Mouse (Mus musculus): ENCODE data around the gene Hlx.

The Hlx gene

GRCm38 (mm10) chr1:184714515-184714914, 17.9 kb downstream of the Hlx start:
- no peak for DNase-seq (ENCODE audit: low read depth, low spot score)
- H3K36me3 ChIP-seq (ENCODE audit: control insufficient read depth, insufficient read depth, low read length, poor library complexity, severe bottlenecking): no peaks in the 10 kb centered on the region
- H3K27me3 ChIP-seq (ENCODE audit: control insufficient read depth, insufficient read depth, low read length, poor library complexity, severe bottlenecking): peaks cover 5% of the 10 kb centered on the region

- no peak for DNase-seq (ENCODE audit: low read depth, low spot score)
- H3K36me3 ChIP-seq (ENCODE audit: control insufficient read depth, insufficient read depth, low read length, poor library complexity, severe bottlenecking): no peaks in the 10 kb centered on the region
Measured at GRCm38 (mm10) chr1:184713716-184714115, 18.7 kb downstream of the Hlx start.

GRCm38 (mm10) chr1:184707532-184708248, 24.7 kb downstream of the Hlx start:
- DNase-seq (ENCODE audit: low read depth, low spot score): no peak
- no peaks in the 10 kb centered on the region for H3K36me3 ChIP-seq (ENCODE audit: control insufficient read depth, insufficient read depth, low read length, poor library complexity, severe bottlenecking)
- no peaks in the 10 kb centered on the region; the same call in 1 of the 2 replicates for H3K27me3 ChIP-seq (ENCODE audit: control insufficient read depth, insufficient read depth, low read length, poor library complexity, severe bottlenecking)

More at GRCm38 (mm10) chr1:184713716-184714115, 18.7 kb downstream of the Hlx start:
- peaks cover 5% of the 10 kb centered on the region for H3K27me3 ChIP-seq (ENCODE audit: control insufficient read depth, insufficient read depth, low read length, poor library complexity, severe bottlenecking)

GRCm38 (mm10) chr1:184704901-184705300, 27.5 kb downstream of the Hlx start:
- DNase-seq (ENCODE audit: low read depth, low spot score): no peak
- H3K27me3 ChIP-seq (ENCODE audit: control insufficient read depth, insufficient read depth, low read length, poor library complexity, severe bottlenecking): no peaks in the 10 kb centered on the region
- H3K36me3 ChIP-seq (ENCODE audit: control insufficient read depth, insufficient read depth, low read length, poor library complexity, severe bottlenecking): no peaks in the 10 kb centered on the region

GRCm38 (mm10) chr1:184699295-184699694, 33.1 kb downstream of the Hlx start:
- DNase-seq (ENCODE audit: low read depth, low spot score): no peak
- Histone ChIP-seq H3K27me3 (ENCODE audit: control insufficient read depth, insufficient read depth, low read length, poor library complexity, severe bottlenecking) (no peaks in the 10 kb centered on the region), H3K36me3 (ENCODE audit: control insufficient read depth, insufficient read depth, low read length, poor library complexity, severe bottlenecking) (no peaks in the 10 kb centered on the region)

GRCm38 (mm10) chr1:184695451-184695850, 37.0 kb downstream of the Hlx start:
- DNase-seq (ENCODE audit: low read depth, low spot score): no peak
- H3K36me3 ChIP-seq (ENCODE audit: control insufficient read depth, insufficient read depth, low read length, poor library complexity, severe bottlenecking): no peaks in the 10 kb centered on the region

GRCm38 (mm10) chr1:184692204-184692904, 40.1 kb downstream of the Hlx start:
- no peak for DNase-seq (ENCODE audit: low read depth, low spot score)
- H3K36me3 ChIP-seq (ENCODE audit: control insufficient read depth, insufficient read depth, low read length, poor library complexity, severe bottlenecking): no peaks in the 10 kb centered on the region
- no peaks in the 10 kb centered on the region for H3K27me3 ChIP-seq (ENCODE audit: control insufficient read depth, insufficient read depth, low read length, poor library complexity, severe bottlenecking)

More at GRCm38 (mm10) chr1:184695451-184695850, 37.0 kb downstream of the Hlx start:
- H3K27me3 ChIP-seq (ENCODE audit: control insufficient read depth, insufficient read depth, low read length, poor library complexity, severe bottlenecking): no peaks in the 10 kb centered on the region

GRCm38 (mm10) chr1:184691240-184691639, 41.2 kb downstream of the Hlx start:
- Histone ChIP-seq H3K36me3 (ENCODE audit: control insufficient read depth, insufficient read depth, low read length, poor library complexity, severe bottlenecking) (no peaks in the 10 kb centered on the region), H3K27me3 (ENCODE audit: control insufficient read depth, insufficient read depth, low read length, poor library complexity, severe bottlenecking) (no peaks in the 10 kb centered on the region)
- no peak for DNase-seq (ENCODE audit: low read depth, low spot score)

GRCm38 (mm10) chr1:184688026-184688425, 44.4 kb downstream of the Hlx start:
- DNase-seq (ENCODE audit: low read depth, low spot score): no peak
- Histone ChIP-seq H3K36me3 (ENCODE audit: control insufficient read depth, insufficient read depth, low read length, poor library complexity, severe bottlenecking) (no peaks in the 10 kb centered on the region), H3K27me3 (ENCODE audit: control insufficient read depth, insufficient read depth, low read length, poor library complexity, severe bottlenecking) (no peaks in the 10 kb centered on the region)

GRCm38 (mm10) chr1:184687512-184687911, 44.9 kb downstream of the Hlx start:
- DNase-seq (ENCODE audit: low read depth, low spot score): no peak
- H3K27me3 ChIP-seq (ENCODE audit: control insufficient read depth, insufficient read depth, low read length, poor library complexity, severe bottlenecking): no peaks in the 10 kb centered on the region
- H3K36me3 ChIP-seq (ENCODE audit: control insufficient read depth, insufficient read depth, low read length, poor library complexity, severe bottlenecking): no peaks in the 10 kb centered on the region

GRCm38 (mm10) chr1:184683541-184683940, 48.9 kb downstream of the Hlx start:
- Histone ChIP-seq H3K36me3 (ENCODE audit: control insufficient read depth, insufficient read depth, low read length, poor library complexity, severe bottlenecking) (no peaks in the 10 kb centered on the region), H3K27me3 (ENCODE audit: control insufficient read depth, insufficient read depth, low read length, poor library complexity, severe bottlenecking) (no peaks in the 10 kb centered on the region)
- DNase-seq (ENCODE audit: low read depth, low spot score): no peak

- H3K36me3 ChIP-seq (ENCODE audit: control insufficient read depth, insufficient read depth, low read length, poor library complexity, severe bottlenecking): no peaks in the 10 kb centered on the region
- no peaks in the 10 kb centered on the region; the same call in 1 of the 2 replicates for H3K27me3 ChIP-seq (ENCODE audit: control insufficient read depth, insufficient read depth, low read length, poor library complexity, severe bottlenecking)
- no peak for DNase-seq (ENCODE audit: low read depth, low spot score)
Measured at GRCm38 (mm10) chr1:184679416-184679965, 52.9 kb downstream of the Hlx start.

GRCm38 (mm10) chr1:184677641-184678040, 54.8 kb downstream of the Hlx start:
- no peak for DNase-seq (ENCODE audit: low read depth, low spot score)

More at GRCm38 (mm10) chr1:184677641-184678040, 54.8 kb downstream of the Hlx start:
- Histone ChIP-seq H3K27me3 (ENCODE audit: control insufficient read depth, insufficient read depth, low read length, poor library complexity, severe bottlenecking) (no peaks in the 10 kb centered on the region; the same call in 1 of the 2 replicates), H3K36me3 (ENCODE audit: control insufficient read depth, insufficient read depth, low read length, poor library complexity, severe bottlenecking) (no peaks in the 10 kb centered on the region)

All from splenic B cell, adult 2 months (primary cell).